Mouse (Mus musculus) kidney, adult 2 months (tissue): ENCODE data around the gene Pus3.

Experiments used
- CTCF ChIP-seq: fragments of 200-500 bp; conservative IDR thresholded peaks from 2 replicates; pipeline ENCODE4 v1.5.1; 2011; ENCODE audit warnings: low read depth, mild to moderate bottlenecking, control low read depth, low read length, moderate library complexity, mixed read lengths; ENCODE audit not compliant: insufficient read depth, insufficient read length
- POLR2A ChIP-seq: fragments of 200-500 bp; IDR thresholded peaks from one replicate; pipeline ENCODE4 v1.6.1; 2011; ENCODE audit warnings: low read depth, low read length, control low read depth

DNA sequence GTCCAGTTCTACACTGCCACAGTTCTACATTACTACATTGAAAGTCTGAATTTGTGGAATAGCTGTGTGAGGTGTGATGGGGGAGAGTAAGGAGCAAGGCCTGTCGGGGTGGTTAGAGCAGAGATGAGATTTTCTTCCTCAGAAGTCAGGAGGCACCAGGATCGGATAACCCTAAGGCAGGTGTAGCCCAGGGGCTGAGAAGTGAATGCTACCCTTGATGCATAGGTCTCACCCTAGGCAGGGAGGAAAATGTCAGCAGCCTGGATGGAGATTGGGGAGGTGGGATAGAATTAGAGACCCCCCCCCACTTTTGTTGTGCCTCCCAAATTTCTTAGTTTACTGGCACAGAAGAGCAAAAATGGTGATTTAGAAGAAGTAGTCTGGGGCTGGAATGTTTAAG lies 36.2 kb upstream of the Pus3 start:
- no peak for TF ChIP-seq POLR2A
- no peak for TF ChIP-seq CTCF
